Mouse (Mus musculus) frontal cortex, postnatal 36 days (tissue): ENCODE results near the gene Ptpro.
"Not testable (repeated sequence)": the region's sequence is repeated elsewhere in the genome, so short reads cannot be mapped to it uniquely, and the experiment has no call there.

Experiments used
- DNase-seq, 2 experiments: peaks; one replicate each; pipeline ENCODE4 v3.0.0; 2022; ENCODE audit warnings: low spot score in 2 of 2

The Ptpro gene

GRCm38 (mm10) chr6:137455537-137456041, 203.5 kb downstream of the Ptpro start:
- peak; percentile 19 to 45 for DNase-seq

- no peak for DNase-seq
Measured at GRCm38 (mm10) chr6:137456064-137456463, 203.9 kb downstream of the Ptpro start.

- no peak for DNase-seq
Measured at GRCm38 (mm10) chr6:137457210-137457609, 205.1 kb downstream of the Ptpro start.

- DNase-seq = no peak
Measured at GRCm38 (mm10) chr6:137458136-137458535, 206.0 kb downstream of the Ptpro start.

- no peak for DNase-seq
Measured at GRCm38 (mm10) chr6:137463771-137464170, 211.7 kb downstream of the Ptpro start.

GRCm38 (mm10) chr6:137465253-137465652, 213.1 kb downstream of the Ptpro start:
- DNase-seq = no peak

GRCm38 (mm10) chr6:137466256-137466655, 214.1 kb downstream of the Ptpro start:
- no peak for DNase-seq

GRCm38 (mm10) chr6:137467696-137468095, 215.6 kb downstream of the Ptpro start:
- DNase-seq = no peak

GRCm38 (mm10) chr6:137469541-137469940, 217.4 kb downstream of the Ptpro start:
- DNase-seq = no peak

GRCm38 (mm10) chr6:137470901-137471598, 218.9 kb downstream of the Ptpro start:
- peak; percentile 72 to 86 for DNase-seq

- no peak for DNase-seq
Measured at GRCm38 (mm10) chr6:137472129-137472528, 220.0 kb downstream of the Ptpro start.

GRCm38 (mm10) chr6:137473433-137473832, 221.3 kb downstream of the Ptpro start:
- no peak for DNase-seq

- DNase-seq = not testable (repeated sequence)
Measured at GRCm38 (mm10) chr6:137475695-137476094, 223.6 kb downstream of the Ptpro start.

- DNase-seq = no peak
Measured at GRCm38 (mm10) chr6:137482891-137483290, 230.8 kb downstream of the Ptpro start.

GRCm38 (mm10) chr6:137487443-137487842, 235.3 kb downstream of the Ptpro start:
- no peak for DNase-seq

- DNase-seq = no peak
Measured at GRCm38 (mm10) chr6:137490115-137490514, 238.0 kb downstream of the Ptpro start.

- no peak for DNase-seq
Measured at GRCm38 (mm10) chr6:137491659-137492058, 239.5 kb downstream of the Ptpro start.

- no peak for DNase-seq
Measured at GRCm38 (mm10) chr6:137492582-137492981, 240.5 kb downstream of the Ptpro start.

- DNase-seq = no peak
Measured at GRCm38 (mm10) chr6:137493211-137494135, 241.4 kb downstream of the Ptpro start.

GRCm38 (mm10) chr6:137494136-137494475, 242.0 kb downstream of the Ptpro start:
- no peak for DNase-seq

GRCm38 (mm10) chr6:137494801-137495200, 242.7 kb downstream of the Ptpro start:
- no peak for DNase-seq

GRCm38 (mm10) chr6:137495233-137495632, 243.1 kb downstream of the Ptpro start:
- no peak for DNase-seq

GRCm38 (mm10) chr6:137496562-137496961, 244.4 kb downstream of the Ptpro start:
- no peak for DNase-seq
